Mouse (Mus musculus): ENCODE results near the gene Tmem56.

DNA sequence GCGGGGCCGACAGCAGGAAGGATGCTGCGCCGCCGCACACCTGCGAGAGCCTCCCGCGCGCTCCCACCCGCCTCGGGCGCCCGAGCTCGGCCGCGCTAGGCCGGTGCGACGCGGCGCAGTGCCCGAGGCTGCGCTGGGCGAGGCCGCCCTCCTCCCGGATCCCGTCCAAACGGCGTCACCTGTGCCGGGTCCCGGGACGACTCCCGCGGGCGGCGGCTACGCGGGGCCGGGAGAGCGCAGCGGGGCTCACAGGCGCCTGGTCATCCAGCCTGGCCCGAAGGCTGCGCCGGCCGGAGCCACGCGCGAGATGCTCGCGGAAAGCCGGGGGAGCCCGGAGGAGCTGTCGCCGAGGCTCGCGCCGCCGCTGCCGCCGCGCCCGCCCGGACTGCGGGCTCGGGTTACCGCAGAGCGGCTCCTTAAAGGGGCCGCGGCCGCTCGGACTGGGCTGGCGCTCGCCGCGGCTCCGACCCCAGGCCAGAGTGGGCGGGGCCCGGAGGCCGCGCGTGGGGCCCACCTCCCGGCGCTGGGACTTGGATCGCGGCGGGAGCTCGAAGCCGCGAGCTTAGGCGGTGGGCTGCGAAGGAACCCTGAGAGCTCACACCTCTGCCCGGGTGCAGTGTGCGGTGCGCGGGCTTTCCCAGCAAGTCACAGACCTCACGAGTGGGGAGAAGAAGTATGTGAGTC, 20.2 kb downstream of the Tmem56 start:
- TF ChIP-seq HCFC1 (IDR thresholded peaks at IDR 0.05; ENCODE audit: borderline replicate concordance, insufficient read depth, low read length): no peak
- TF ChIP-seq MAFK (IDR thresholded peaks at IDR 0.05; ENCODE audit: insufficient read depth, low read depth, low read length): no peak
- no peak for TF ChIP-seq CHD2 (IDR thresholded peaks at IDR 0.05; ENCODE audit: low read depth, low read length)
- no peak for TF ChIP-seq ZNF384 (IDR thresholded peaks at IDR 0.05; ENCODE audit: low read depth, low read length)

All from ES-E14 (cell line).